Mouse (Mus musculus) ES-Bruce4 (cell line): ENCODE measurements around the gene Alg9.

ENCODE experiments used
- CTCF ChIP-seq: IDR thresholded peaks from one replicate; pipeline ENCODE4 v1.8.1; 2011; ENCODE audit warnings: low read depth, low read length
- EP300 ChIP-seq: IDR thresholded peaks from 2 replicates; pipeline ENCODE4 v1.6.1; 2011; ENCODE audit warnings: low read depth, low read length; ENCODE audit not compliant: insufficient read depth

DNA sequence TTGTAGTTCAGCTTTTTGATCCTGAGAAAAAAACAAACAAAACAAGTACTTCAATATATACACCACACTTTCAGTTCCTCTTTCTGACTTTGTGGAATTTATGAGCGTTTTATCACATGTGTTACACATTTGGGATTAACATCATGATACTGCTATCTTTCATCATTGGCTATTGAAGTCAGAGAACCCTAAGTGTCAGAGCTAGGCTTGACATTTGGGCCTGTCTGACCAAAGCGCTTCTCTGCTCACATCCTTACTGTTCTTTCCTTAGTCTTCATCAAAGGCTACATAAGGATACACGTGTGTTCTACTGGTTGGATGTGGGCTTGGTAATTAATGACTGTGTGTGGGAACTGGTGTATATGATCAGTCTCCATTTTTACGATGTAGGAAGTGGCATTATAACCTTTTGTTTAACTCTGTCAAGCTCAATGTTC lies 775 bp upstream of the Alg9 start:
- no peak for TF ChIP-seq EP300
- TF ChIP-seq CTCF, result no peak
